ENCODE assay signal across 14 mouse cellular contexts in genomic region chr19:47409142-47409541, GRCm38 (mm10).
"Had no signal": no experiment of that assay in that cellular context is flagged by ENCODE, and none has a peak within 500 bp of the region (broad histone marks: within the 10 kb centered on the region; RNA-seq: fewer than 3 reads in every experiment).

No protein-coding gene starts in this region.

- ATAC-seq: liver, embryonic 12.5 days; midbrain, embryonic 15.5 days had no signal

- H3K36me3 ChIP-seq: lung, embryonic 15.5 days; midbrain, embryonic 15.5 days had no signal

- H3K9me3 ChIP-seq: liver, embryonic 12.5 days; lung, embryonic 15.5 days; midbrain, embryonic 15.5 days had no signal

- H3K9ac ChIP-seq: liver, embryonic 12.5 days; lung, embryonic 15.5 days; midbrain, embryonic 15.5 days had no signal

- H3K4me3 ChIP-seq: layer of hippocampus, adult 2 months; liver, embryonic 12.5 days; lung, embryonic 15.5 days; megakaryocyte, embryonic 14.5 days; midbrain, embryonic 15.5 days had no signal

- H3K27ac ChIP-seq: kidney, postnatal 0 days; layer of hippocampus, adult 2 months; liver, embryonic 12.5 days; lung, embryonic 15.5 days; macrophage; midbrain, embryonic 15.5 days; stomach, postnatal 0 days had no signal

- H3K4me2 ChIP-seq: liver, embryonic 12.5 days; lung, embryonic 15.5 days; midbrain, embryonic 11.5 days; midbrain, embryonic 15.5 days had no signal

- H3K4me1 ChIP-seq: megakaryocyte, embryonic 14.5 days; midbrain, embryonic 15.5 days had no signal

- DNase-seq: kidney, adult 8-10 months; kidney, postnatal 36 days; lung, postnatal 14 days; right cerebral cortex, adult 18-20 months; thymus, postnatal 4 days had no signal

- H3K27me3 ChIP-seq: liver, embryonic 12.5 days; lung, embryonic 15.5 days; midbrain, embryonic 15.5 days had no signal
